Mouse (Mus musculus) C2C12 (cell line): ENCODE measurements at regions not wholly inside any gene's neighbourhood (a gene's known extent, or its start where the extent isn't known, plus 50 kb on each side); places are given as distances from the start of the nearest gene placed in this dataset.

ENCODE experiments used
- H3K27me3 ChIP-seq: one replicate; pipeline ENCODE4 v1.6.1; 2011; ENCODE audit not compliant: control insufficient read depth, insufficient read depth, insufficient read length
- H3K36me3 ChIP-seq: one replicate; pipeline ENCODE4 v1.6.1; 2011; ENCODE audit not compliant: control insufficient read depth, insufficient read depth
- H3K4me3 ChIP-seq: one replicate; pipeline ENCODE4 v1.5.1; 2011; ENCODE audit warnings: mild to moderate bottlenecking, control low read depth; ENCODE audit not compliant: poor library complexity, insufficient read depth, severe bottlenecking
- H3K79me2 ChIP-seq: one replicate; pipeline ENCODE4 v1.6.1; 2011; ENCODE audit not compliant: control insufficient read depth, insufficient read depth
- H3K79me3 ChIP-seq: one replicate; pipeline ENCODE4 v1.6.1; 2011; ENCODE audit warnings: low read depth, control low read depth
- H3ac ChIP-seq: one replicate; pipeline ENCODE3; 2011; ENCODE audit warnings: low read depth; ENCODE audit not compliant: control insufficient read depth, insufficient read length
- CEBPB ChIP-seq: IDR thresholded peaks from one replicate; pipeline ENCODE4 v1.6.1; 2011; ENCODE audit warnings: low read depth, mild to moderate bottlenecking, control low read depth, moderate library complexity
- CTCF ChIP-seq: IDR thresholded peaks from one replicate; pipeline ENCODE4 v1.5.1; 2011; ENCODE audit not compliant: control insufficient read depth, insufficient read depth, insufficient read length
- FOSL1 ChIP-seq: IDR thresholded peaks from one replicate; pipeline ENCODE4 v1.8.0; 2011; ENCODE audit warnings: mild to moderate bottlenecking, low read length; ENCODE audit not compliant: poor library complexity, insufficient read depth, severe bottlenecking
- MAX ChIP-seq: IDR thresholded peaks from one replicate; pipeline ENCODE4 v1.6.1; 2011; ENCODE audit warnings: mild to moderate bottlenecking, control low read depth
- MYOD1 ChIP-seq: IDR thresholded peaks from one replicate; pipeline ENCODE4 v1.6.1; 2011; ENCODE audit warnings: low read depth; ENCODE audit not compliant: control insufficient read depth, insufficient read length
- MYOG ChIP-seq: IDR thresholded peaks from one replicate; pipeline ENCODE4 v1.6.1; 2011; ENCODE audit not compliant: control insufficient read depth, insufficient read length; ENCODE audit errors: extremely low read depth
- USF1 ChIP-seq: IDR thresholded peaks from one replicate; pipeline ENCODE4 v1.6.1; 2011; ENCODE audit warnings: low read depth, mild to moderate bottlenecking, control low read depth, moderate library complexity

GRCm38 (mm10) chr10:117459651-117460365 lies 80.0 kb upstream of the Cpsf6 start:
- H3K4me3 ChIP-seq: no peak overlapping the region
- no peaks in the 10 kb centered on the region for H3K79me2 ChIP-seq
- no peaks in the 10 kb centered on the region for H3K79me3 ChIP-seq
- H3ac ChIP-seq: no peak overlapping the region
- no peaks in the 10 kb centered on the region for H3K27me3 ChIP-seq
- TF ChIP-seq USF1: no peak
- TF ChIP-seq MYOG: no peak
- no peak for TF ChIP-seq CEBPB
- TF ChIP-seq CTCF: no peak
- no peak for TF ChIP-seq MAX
- TF ChIP-seq FOSL1: no peak
- no peak for TF ChIP-seq MYOD1
- H3K36me3 ChIP-seq: no peaks in the 10 kb centered on the region

GRCm38 (mm10) chr10:117459041-117459475 lies 79.2 kb upstream of the Cpsf6 start:
- Histone ChIP-seq H3K36me3 (no peaks in the 10 kb centered on the region), H3K79me2 (no peaks in the 10 kb centered on the region), H3K4me3 (no peak overlapping the region), H3K27me3 (no peaks in the 10 kb centered on the region), H3K79me3 (no peaks in the 10 kb centered on the region), H3ac (no peak overlapping the region)
- no peak for TF ChIP-seq MYOG

GRCm38 (mm10) chr10:117458271-117459040 lies 78.6 kb upstream of the Cpsf6 start:
- H3K79me2 ChIP-seq: no peaks in the 10 kb centered on the region
- no peaks in the 10 kb centered on the region for H3K27me3 ChIP-seq
- H3ac ChIP-seq: no peak overlapping the region
- H3K36me3 ChIP-seq: no peaks in the 10 kb centered on the region
- TF ChIP-seq FOSL1 (no peak), MYOG (no peak), CEBPB (no peak), CTCF (no peak), USF1 (no peak), MAX (no peak), MYOD1 (no peak)
- no peak overlapping the region for H3K4me3 ChIP-seq
- no peaks in the 10 kb centered on the region for H3K79me3 ChIP-seq

GRCm38 (mm10) chr10:117457701-117457950 lies 77.8 kb upstream of the Cpsf6 start:
- Histone ChIP-seq H3K36me3 (no peaks in the 10 kb centered on the region), H3ac (no peak overlapping the region), H3K79me3 (no peaks in the 10 kb centered on the region), H3K27me3 (no peaks in the 10 kb centered on the region), H3K79me2 (no peaks in the 10 kb centered on the region), H3K4me3 (no peak overlapping the region)
- TF ChIP-seq MYOD1 (no peak), USF1 (no peak), CTCF (no peak), MYOG (no peak), MAX (no peak), FOSL1 (no peak), CEBPB (no peak)

- Histone ChIP-seq H3ac (no peak overlapping the region), H3K79me3 (no peaks in the 10 kb centered on the region), H3K4me3 (no peak overlapping the region), H3K27me3 (no peaks in the 10 kb centered on the region), H3K36me3 (no peaks in the 10 kb centered on the region), H3K79me2 (no peaks in the 10 kb centered on the region)
- TF ChIP-seq CEBPB (no peak), MYOD1 (no peak), MAX (no peak), MYOG (no peak), CTCF (no peak), FOSL1 (no peak), USF1 (no peak)
Observed at GRCm38 (mm10) chr10:117456904-117457700, 77.3 kb upstream of the Cpsf6 start.
